Mouse (Mus musculus) layer of hippocampus, adult 9-11 months (tissue): ENCODE measurements around the gene Tsks.

ENCODE experiments used
- DNase-seq: peaks from one replicate; pipeline ENCODE4 v3.0.0; 2022

Gene Tsks

GRCm38 (mm10) chr7:44983085-44983484 is 40.1 kb downstream of the Tsks start:
- peak; percentile 74 for DNase-seq

- DNase-seq = no peak
Observed at GRCm38 (mm10) chr7:44983944-44984832, 41.2 kb downstream of the Tsks start.

- no peak for DNase-seq
Observed at GRCm38 (mm10) chr7:44984833-44985164, 41.8 kb downstream of the Tsks start.

- DNase-seq = peak; percentile 65
Observed at GRCm38 (mm10) chr7:44985595-44986191, 42.7 kb downstream of the Tsks start.

GRCm38 (mm10) chr7:44986192-44986878 is 43.3 kb downstream of the Tsks start, which contains the start of gene Prmt1:
TSS of gene Prmt1 (minus strand) at chr7:44986568.
- DNase-seq = peak; percentile 100

GRCm38 (mm10) chr7:44986879-44987718 is 44.1 kb downstream of the Tsks start:
- DNase-seq = no peak

- no peak for DNase-seq
Observed at GRCm38 (mm10) chr7:44996672-44997071, 53.7 kb downstream of the Tsks start.

- DNase-seq = peak; percentile 96
Observed at GRCm38 (mm10) chr7:44997231-44997939, 54.4 kb downstream of the Tsks start, which contains the start of gene Irf3. TSS of gene Irf3 (plus strand) at chr7:44997648.

GRCm38 (mm10) chr7:44997940-44998428 is 55.0 kb downstream of the Tsks start:
- DNase-seq = no peak

GRCm38 (mm10) chr7:44998501-44998955 is 55.5 kb downstream of the Tsks start, which contains the start of gene Bcl2l12:
TSS of gene Bcl2l12 (minus strand) at chr7:44998712.
- no peak for DNase-seq

GRCm38 (mm10) chr7:44999753-45000152 is 56.7 kb downstream of the Tsks start:
- no peak for DNase-seq

GRCm38 (mm10) chr7:45000539-45001114 is 57.6 kb downstream of the Tsks start:
- DNase-seq = no peak

- DNase-seq = no peak
Observed at GRCm38 (mm10) chr7:45002440-45002839, 59.4 kb downstream of the Tsks start.

GRCm38 (mm10) chr7:45004546-45004945 is 61.5 kb downstream of the Tsks start:
- DNase-seq = no peak

- DNase-seq = no peak
Observed at GRCm38 (mm10) chr7:45005321-45005992, 62.5 kb downstream of the Tsks start.

GRCm38 (mm10) chr7:45006503-45006902 is 63.5 kb downstream of the Tsks start:
- no peak for DNase-seq

- no peak for DNase-seq
Observed at GRCm38 (mm10) chr7:45007141-45007540, 64.1 kb downstream of the Tsks start.
